ENCODE assay signal across 11 mouse cellular contexts in genomic region chrX:161976376-161976775, GRCm38 (mm10).
"Had no signal": no experiment of that assay in that cellular context is flagged by ENCODE, and none has a peak within 500 bp of the region (broad histone marks: within the 10 kb centered on the region; RNA-seq: fewer than 3 reads in every experiment).

No protein-coding gene starts in this region.

- DNase-seq: gastrocnemius, postnatal 14 days; gastrocnemius, postnatal 36 days; heart, adult 18-20 months; heart, postnatal 14 days; heart, postnatal 36 days; kidney, adult 11 months; kidney, adult 8-10 months; kidney, postnatal 10 days; kidney, postnatal 25 days; liver; liver, embryonic 13.5 days had no signal
